Comparison of ENCODE assay signal across 8 mouse cellular contexts in genomic region chr3:36612687-36613086, GRCm38 (mm10). TPM values are rescaled to one million over a fixed set of nuclear protein-coding genes. Genes with fewer than 3 reads are reported as not detected.
A peak's percentile ranks its signal among the peaks of the same experiment; 100 is the strongest.
DNase-seq lines count a peak whose midpoint lies in the region; ATAC-seq and TF ChIP-seq lines count a peak whose summit lies in the region.

No protein-coding gene starts in this region.

- no peaks in the 10 kb centered on the region for H3K9me3 ChIP-seq in E14TG2a.4 (ENCODE audit: low read length)
- no peaks in the 10 kb centered on the region for H3K9me3 ChIP-seq in forebrain, embryonic 16.5 days (ENCODE audit: control insufficient read depth, low read length)
- no peaks in the 10 kb centered on the region for H3K9me3 ChIP-seq in liver, embryonic 12.5 days (replicated peaks)
- no peaks in the 10 kb centered on the region for H3K9me3 ChIP-seq in stomach, embryonic 16.5 days (replicated peaks; ENCODE audit: control insufficient read depth, low read length)

- H3K4me3 ChIP-seq in gastrocnemius, adult 2 months: peak overlapping the region; percentile 77
- peak overlapping the region; percentile 82 for H3K4me3 ChIP-seq in E14TG2a.4 (replicated peaks; ENCODE audit: low read length)
- peak overlapping the region; percentile 81 for H3K4me3 ChIP-seq in forebrain, embryonic 16.5 days (replicated peaks; ENCODE audit: low read length)
- H3K4me3 ChIP-seq in liver, embryonic 12.5 days: peak overlapping the region; percentile 69
- H3K4me3 ChIP-seq in stomach, embryonic 16.5 days (replicated peaks; ENCODE audit: low read length): peak overlapping the region; percentile 71

- no peaks in the 10 kb centered on the region for H3K36me3 ChIP-seq in E14TG2a.4 (ENCODE audit: insufficient read depth, low read length)
- no peaks in the 10 kb centered on the region for H3K36me3 ChIP-seq in forebrain, embryonic 16.5 days (ENCODE audit: control insufficient read depth, insufficient read depth)
- no peaks in the 10 kb centered on the region for H3K36me3 ChIP-seq in liver, embryonic 12.5 days
- no peaks in the 10 kb centered on the region for H3K36me3 ChIP-seq in stomach, embryonic 16.5 days (ENCODE audit: control insufficient read depth, insufficient read depth, low read length)

- H3K9ac ChIP-seq in forebrain, embryonic 16.5 days (replicated peaks; ENCODE audit: low read depth, low read length): peak overlapping the region; percentile 91
- H3K9ac ChIP-seq in liver, embryonic 12.5 days: peak overlapping the region; percentile 74
- H3K9ac ChIP-seq in stomach, embryonic 16.5 days (ENCODE audit: low read length): peak overlapping the region; percentile 77

- H3K4me2 ChIP-seq in forebrain, embryonic 16.5 days (ENCODE audit: low read length): peak overlapping the region; percentile 75
- peak overlapping the region; percentile 84 for H3K4me2 ChIP-seq in liver, embryonic 12.5 days
- H3K4me2 ChIP-seq in stomach, embryonic 16.5 days (ENCODE audit: low read depth, low read length): peak overlapping the region; percentile 65

- 5% methylated on average over 6 of the region's 6 CpGs for WGBS in forebrain, embryonic 16.5 days
- 17% methylated on average over 6 of the region's 6 CpGs for WGBS in liver, embryonic 12.5 days (ENCODE audit: insufficient replicate concordance)
- 3% methylated on average over 6 of the region's 6 CpGs for WGBS in stomach, embryonic 16.5 days

- H3K27me3 ChIP-seq in E14TG2a.4 (ENCODE audit: insufficient read depth, low read length): peaks cover 3% of the 10 kb centered on the region; the same call in 1 of the 2 replicates
- H3K27me3 ChIP-seq in forebrain, embryonic 16.5 days (replicated peaks; ENCODE audit: control insufficient read depth, insufficient read depth, low read length): no peaks in the 10 kb centered on the region
- no peaks in the 10 kb centered on the region for H3K27me3 ChIP-seq in liver, embryonic 12.5 days (replicated peaks)
- no peaks in the 10 kb centered on the region for H3K27me3 ChIP-seq in stomach, embryonic 16.5 days (ENCODE audit: control insufficient read depth, insufficient read depth, low read length)

- H3K4me1 ChIP-seq in E14TG2a.4 (replicated peaks; ENCODE audit: low read depth, low read length): peaks cover 4% of the 10 kb centered on the region; the same call in 1 of the 2 replicates
- peaks cover 8% of the 10 kb centered on the region for H3K4me1 ChIP-seq in forebrain, embryonic 16.5 days (replicated peaks; ENCODE audit: control insufficient read depth, insufficient read depth, low read length)
- peaks cover 16% of the 10 kb centered on the region for H3K4me1 ChIP-seq in liver, embryonic 12.5 days
- peaks cover 6% of the 10 kb centered on the region; the same call in 1 of the 2 replicates for H3K4me1 ChIP-seq in stomach, embryonic 16.5 days (ENCODE audit: control insufficient read depth, insufficient read depth, low read length)

- peak; percentile 24; the same call in 1 of the 2 replicates for ATAC-seq in forebrain, embryonic 16.5 days
- peak; percentile 9; the same call in 1 of the 2 replicates for ATAC-seq in liver, embryonic 12.5 days
- ATAC-seq in stomach, embryonic 16.5 days (ENCODE audit: insufficient read depth, low FRiP score): no peak

- H3K27ac ChIP-seq in gastrocnemius, adult 2 months: peak overlapping the region; percentile 85
- H3K27ac ChIP-seq in forebrain, embryonic 16.5 days (ENCODE audit: low read length): peak overlapping the region; percentile 81
- no peak overlapping the region for H3K27ac ChIP-seq in liver, embryonic 12.5 days
- no peak overlapping the region; the same call in 1 of the 2 replicates for H3K27ac ChIP-seq in stomach, embryonic 16.5 days (ENCODE audit: low read length)

- no peak for TF ChIP-seq CTCF in gastrocnemius, adult 2 months (IDR thresholded peaks at IDR 0.05)
- no peak for TF ChIP-seq CTCF in E14TG2a.4 (conservative IDR thresholded peaks at IDR 0.05; ENCODE audit: low read length)

- intact Hi-C loops in gastrocnemius, adult 2 months (cut with DNase I): loop anchor here (5.0 kb wide), 1 partner anchor 40 kb away; the partner anchor contains the start of gene Ccna2

- no peak for DNase-seq in gastrocnemius, adult 2 months
- DNase-seq in gastrocnemius, postnatal 4 days (ENCODE audit: low spot score in 2 of 2): no peak
- no peak for DNase-seq in urinary bladder, postnatal 25 days (ENCODE audit: low spot score)
- no peak for DNase-seq in left cerebral cortex, adult 11 months (ENCODE audit: low spot score)

RNA-seq across cellular contexts. Expression of gene Bbs7, which starts 0.6 kb away (rescaled TPM):
- total RNA-seq in gastrocnemius, adult 2 months (2021): 1 to 10 TPM; 7.9 to 8.1 TPM
- total RNA-seq in gastrocnemius, postnatal 4 days (2021): 1 to 10 TPM; 7.4 to 9.5 TPM
- 21.3 and 21.8 TPM in 2 replicates for polyA plus RNA-seq in forebrain, embryonic 16.5 days (2015; fragmentation: Nextera tagmentation; extraction: Ambion mirVana)
- polyA plus RNA-seq in liver, embryonic 12.5 days (2016; fragmentation: Nextera tagmentation; extraction: Ambion mirVana): 8.3 and 8.9 TPM in 2 replicates
- 11.3 and 14.3 TPM in 2 replicates for polyA plus RNA-seq in stomach, embryonic 16.5 days (2015; fragmentation: Nextera tagmentation; extraction: Ambion mirVana)

RNA-seq across cellular contexts. Expression of gene Ccna2, which starts 40.7 kb away (rescaled TPM):
- under 1 TPM; 0.13 to 0.14 TPM for total RNA-seq in gastrocnemius, adult 2 months (2021)
- total RNA-seq in gastrocnemius, postnatal 4 days (2021): 10 to 100 TPM; 35.6 to 41.1 TPM
- 75.6 and 94.1 TPM in 2 replicates for polyA plus RNA-seq in forebrain, embryonic 16.5 days (2015; fragmentation: Nextera tagmentation; extraction: Ambion mirVana)
- polyA plus RNA-seq in liver, embryonic 12.5 days (2016; fragmentation: Nextera tagmentation; extraction: Ambion mirVana): 288 and 294 TPM in 2 replicates
- polyA plus RNA-seq in stomach, embryonic 16.5 days (2015; fragmentation: Nextera tagmentation; extraction: Ambion mirVana): 146 and 152 TPM in 2 replicates

Comparison
In these comparisons a context has a peak if more than half of its experiments do, and no peak if none do; other contexts are left out.
1. H3K27ac ChIP-seq: peak in gastrocnemius, adult 2 months (single experiment) and forebrain, embryonic 16.5 days (single experiment); none in liver, embryonic 12.5 days (single experiment) and stomach, embryonic 16.5 days (single experiment).
2. Peak in every context shown above with its lines, with median percentiles within 50 percentile points of each other: H3K4me3 ChIP-seq, H3K4me2 ChIP-seq and H3K9ac ChIP-seq.